Mouse (Mus musculus) myocyte (in vitro differentiated cells): ENCODE data around the gene Exoc8. TPM values are rescaled to one million over a fixed set of nuclear protein-coding genes. Genes with fewer than 3 reads are reported as not detected.

Source experiments
- H3K27me3 ChIP-seq: one replicate; pipeline ENCODE4 v1.6.1; 2011; ENCODE audit not compliant: control insufficient read depth, insufficient read depth, insufficient read length
- H3K36me3 ChIP-seq: one replicate; pipeline ENCODE4 v1.6.1; 2011; ENCODE audit not compliant: control insufficient read depth, insufficient read depth
- H3K4me2 ChIP-seq: one replicate; pipeline ENCODE4 v1.6.1; 2011; ENCODE audit warnings: low read depth, control low read depth
- H3K4me3 ChIP-seq: one replicate; pipeline ENCODE4 v1.5.1; 2011; ENCODE audit warnings: mild to moderate bottlenecking, control low read depth, moderate library complexity
- H3K79me2 ChIP-seq: one replicate; pipeline ENCODE4 v1.6.1; 2011; ENCODE audit not compliant: control insufficient read depth, insufficient read depth
- H3ac ChIP-seq: one replicate; pipeline ENCODE4 v1.6.1; 2011; ENCODE audit not compliant: control insufficient read depth, insufficient read length
- CEBPB ChIP-seq: IDR thresholded peaks from 2 replicates; pipeline ENCODE4 v1.6.1; 2011; ENCODE audit warnings: mild to moderate bottlenecking, moderate library complexity; ENCODE audit not compliant: poor library complexity, insufficient read depth, severe bottlenecking
- E2F4 ChIP-seq: IDR thresholded peaks from one replicate; pipeline ENCODE4 v1.6.1; 2011; ENCODE audit warnings: mild to moderate bottlenecking, control low read depth, moderate library complexity; ENCODE audit not compliant: insufficient read depth
- MAX ChIP-seq: IDR thresholded peaks from one replicate; pipeline ENCODE4 v1.6.1; 2011; ENCODE audit warnings: low read depth, mild to moderate bottlenecking, control low read depth
- MYOD1 ChIP-seq, 3 experiments: IDR thresholded peaks; one replicate each; pipeline ENCODE4 v1.6.1; 2011; ENCODE audit warnings: control low read depth in 2 of 3, low read depth in 2 of 3, mild to moderate bottlenecking in 2 of 3, moderate library complexity in 1 of 3; ENCODE audit not compliant: insufficient read length in 2 of 3, control insufficient read depth in 1 of 3
- MYOG ChIP-seq, 3 experiments: IDR thresholded peaks; one replicate each; pipeline ENCODE4 v1.6.1; 2011; ENCODE audit warnings: control low read depth in 2 of 3, low read depth in 2 of 3, mild to moderate bottlenecking in 2 of 3; ENCODE audit not compliant: insufficient read length in 2 of 3, control insufficient read depth in 1 of 3, insufficient read depth in 1 of 3
- POLR2A ChIP-seq: IDR thresholded peaks from one replicate; pipeline ENCODE4 v1.6.1; 2011; ENCODE audit warnings: low read depth, mild to moderate bottlenecking, control low read depth, moderate library complexity; ENCODE audit not compliant: insufficient read length
- POLR2AphosphoS2 ChIP-seq: IDR thresholded peaks from one replicate; pipeline ENCODE4 v1.6.1; 2011; ENCODE audit warnings: low read depth, control low read depth; ENCODE audit not compliant: insufficient read length
- REST ChIP-seq: IDR thresholded peaks from one replicate; pipeline ENCODE4 v1.6.1; 2011; ENCODE audit warnings: mild to moderate bottlenecking, control low read depth, moderate library complexity; ENCODE audit not compliant: insufficient read depth, insufficient read length
- SRF ChIP-seq: IDR thresholded peaks from one replicate; pipeline ENCODE4 v1.6.1; 2011; ENCODE audit warnings: low read depth; ENCODE audit not compliant: control insufficient read depth, insufficient read length
- TCF12 ChIP-seq: IDR thresholded peaks from one replicate; pipeline ENCODE4 v1.6.1; 2011; ENCODE audit warnings: mild to moderate bottlenecking, control low read depth; ENCODE audit not compliant: poor library complexity, insufficient read depth, severe bottlenecking
- TCF3 ChIP-seq: IDR thresholded peaks from one replicate; pipeline ENCODE4 v1.6.1; 2011; ENCODE audit warnings: low read depth, control low read depth; ENCODE audit not compliant: insufficient read length
- USF1 ChIP-seq: IDR thresholded peaks from one replicate; pipeline ENCODE4 v1.6.1; 2011; ENCODE audit warnings: low read depth, mild to moderate bottlenecking, control low read depth, moderate library complexity
- polyA plus RNA-seq: library from polyadenylated mRNA; unstranded; fragments of >200 nt; fragmentation: generic; extraction: Trizol; gene quantifications from one replicate; pipeline ENCODE4 v1.2.1, GENCODE M21; 2012; ENCODE audit warnings: missing spikeins

Gene Exoc8
- polyA plus RNA-seq, 1 experiment: 8.8 TPM

GRCm38 (mm10) chr8:124936699-124937098 lies 39.2 kb upstream of the Exoc8 start:
- Histone ChIP-seq H3K79me2 (peaks cover 94% of the 10 kb centered on the region), H3K27me3 (no peaks in the 10 kb centered on the region), H3K36me3 (no peaks in the 10 kb centered on the region), H3K4me2 (no peak overlapping the region), H3K4me3 (no peak overlapping the region), H3ac (no peak overlapping the region)
- TF ChIP-seq USF1: no peak
- TF ChIP-seq POLR2AphosphoS2: no peak
- TF ChIP-seq CEBPB: no peak
- no peak for TF ChIP-seq MYOG (IDR thresholded peaks at IDR 0.05; ENCODE audit: control insufficient read depth in 1 of 3, insufficient read depth in 1 of 3, insufficient read length in 2 of 3, low read depth in 2 of 3)
- TF ChIP-seq TCF12: no peak
- no peak for TF ChIP-seq SRF
- no peak for TF ChIP-seq POLR2A
- TF ChIP-seq TCF3: no peak
- no peak for TF ChIP-seq MAX
- no peak for TF ChIP-seq MYOD1 (IDR thresholded peaks at IDR 0.05; ENCODE audit: control insufficient read depth in 1 of 3, insufficient read length in 2 of 3, low read depth in 2 of 3)
- TF ChIP-seq E2F4: no peak
- TF ChIP-seq REST: no peak

GRCm38 (mm10) chr8:124935116-124935515 lies 37.6 kb upstream of the Exoc8 start:
- TF ChIP-seq MYOD1 (IDR thresholded peaks at IDR 0.05; ENCODE audit: control insufficient read depth in 1 of 3, insufficient read length in 2 of 3, low read depth in 2 of 3) (no peak), CEBPB (no peak), POLR2A (no peak), E2F4 (no peak), TCF12 (no peak), MYOG (IDR thresholded peaks at IDR 0.05; ENCODE audit: control insufficient read depth in 1 of 3, insufficient read depth in 1 of 3, insufficient read length in 2 of 3, low read depth in 2 of 3) (no peak), SRF (no peak)

DNA sequence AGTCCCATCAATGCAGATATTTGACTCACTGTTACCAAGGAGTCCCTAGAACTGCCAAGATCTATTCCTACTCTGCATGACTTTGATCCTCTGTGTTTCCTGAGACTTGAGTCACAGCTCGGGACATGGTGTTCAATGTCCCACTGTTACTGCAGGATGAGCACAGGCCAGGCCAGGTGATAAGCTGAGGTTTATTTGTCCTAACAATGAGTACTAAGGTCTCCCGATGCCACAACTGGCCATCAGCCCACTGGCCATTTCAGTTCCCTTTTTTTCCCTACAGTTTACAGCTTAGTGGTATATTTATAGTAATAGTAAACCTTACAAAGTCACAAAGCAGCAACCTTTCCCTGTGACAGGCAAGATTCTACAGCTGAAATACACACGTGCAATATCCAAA lies 34.9 kb upstream of the Exoc8 start:
- H3K4me3 ChIP-seq: no peak overlapping the region
- H3K36me3 ChIP-seq: no peaks in the 10 kb centered on the region
- no peaks in the 10 kb centered on the region for H3K27me3 ChIP-seq
- no peak overlapping the region for H3K4me2 ChIP-seq
- TF ChIP-seq CEBPB: no peak
- H3K79me2 ChIP-seq: peaks cover 95% of the 10 kb centered on the region
- no peak overlapping the region for H3ac ChIP-seq

More at GRCm38 (mm10) chr8:124935116-124935515, 37.6 kb upstream of the Exoc8 start:
- Histone ChIP-seq H3ac (no peak overlapping the region), H3K4me3 (no peak overlapping the region), H3K79me2 (peaks cover 94% of the 10 kb centered on the region), H3K4me2 (no peak overlapping the region), H3K27me3 (no peaks in the 10 kb centered on the region), H3K36me3 (no peaks in the 10 kb centered on the region)

DNA sequence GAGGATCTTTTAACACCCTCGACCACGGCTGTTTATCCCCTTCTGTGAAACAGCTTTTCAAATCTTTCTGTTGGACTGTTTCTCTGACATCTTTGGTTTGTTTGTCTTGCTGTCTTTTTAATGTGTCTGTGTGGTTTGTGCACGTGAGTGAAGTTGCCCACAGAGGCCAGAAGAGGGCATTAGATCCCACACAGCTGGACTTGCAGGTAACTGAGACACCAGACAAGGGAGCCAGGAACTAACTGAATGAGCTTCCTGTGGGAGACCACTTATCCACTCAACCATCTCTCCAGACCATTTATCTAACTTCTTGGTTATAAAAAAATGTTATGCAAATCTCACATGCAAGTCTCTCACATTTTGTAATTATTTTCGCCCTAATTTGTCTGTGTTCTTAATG lies 33.1 kb upstream of the Exoc8 start:
- TF ChIP-seq REST (no peak), MYOG (IDR thresholded peaks at IDR 0.05; ENCODE audit: control insufficient read depth in 1 of 3, insufficient read depth in 1 of 3, insufficient read length in 2 of 3, low read depth in 2 of 3) (no peak), POLR2A (no peak)

GRCm38 (mm10) chr8:124930086-124930485 lies 32.6 kb upstream of the Exoc8 start:
- TF ChIP-seq USF1 (no peak), MYOD1 (IDR thresholded peaks at IDR 0.05; ENCODE audit: control insufficient read depth in 1 of 3, insufficient read length in 2 of 3, low read depth in 2 of 3) (no peak), REST (no peak), E2F4 (no peak), TCF3 (no peak), SRF (no peak), MYOG (IDR thresholded peaks at IDR 0.05; ENCODE audit: control insufficient read depth in 1 of 3, insufficient read depth in 1 of 3, insufficient read length in 2 of 3, low read depth in 2 of 3) (no peak), TCF12 (no peak), MAX (no peak), POLR2AphosphoS2 (no peak), POLR2A (no peak), CEBPB (no peak)
- Histone ChIP-seq H3K79me2 (peaks cover 73% of the 10 kb centered on the region), H3K36me3 (no peaks in the 10 kb centered on the region), H3K27me3 (no peaks in the 10 kb centered on the region), H3ac (no peak overlapping the region), H3K4me2 (no peak overlapping the region), H3K4me3 (no peak overlapping the region)

More for the DNA sequence above, 33.1 kb upstream of the Exoc8 start:
- Histone ChIP-seq H3K36me3 (no peaks in the 10 kb centered on the region), H3K27me3 (no peaks in the 10 kb centered on the region), H3K4me3 (no peak overlapping the region), H3ac (no peak overlapping the region), H3K4me2 (no peak overlapping the region), H3K79me2 (peaks cover 79% of the 10 kb centered on the region)

DNA sequence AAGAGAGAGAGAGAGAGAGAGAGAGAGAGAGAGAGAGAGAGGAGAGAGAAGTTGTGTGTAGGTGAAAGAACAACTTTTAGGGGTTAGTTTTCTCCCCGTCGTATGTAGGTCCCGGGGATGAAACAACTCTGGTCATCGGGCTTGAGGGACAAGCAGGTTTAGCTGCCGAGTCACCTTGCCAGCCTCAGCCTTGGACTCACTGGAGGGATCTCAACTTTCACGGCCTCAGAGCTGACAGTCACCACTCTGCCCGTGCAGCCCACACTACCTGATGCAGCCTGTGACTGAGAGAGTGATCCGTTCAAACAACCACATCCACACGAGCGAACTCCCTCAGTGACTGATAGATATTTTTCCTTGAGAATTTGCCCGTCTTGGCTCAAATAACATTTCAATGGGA lies 31.5 kb upstream of the Exoc8 start:
- Histone ChIP-seq H3K4me3 (no peak overlapping the region), H3ac (no peak overlapping the region), H3K27me3 (no peaks in the 10 kb centered on the region), H3K4me2 (no peak overlapping the region), H3K79me2 (peaks cover 67% of the 10 kb centered on the region), H3K36me3 (no peaks in the 10 kb centered on the region)
- TF ChIP-seq REST (no peak), MYOD1 (IDR thresholded peaks at IDR 0.05; ENCODE audit: control insufficient read depth in 1 of 3, insufficient read length in 2 of 3, low read depth in 2 of 3) (no peak), USF1 (no peak), CEBPB (no peak), E2F4 (no peak)
